Mouse (Mus musculus): ENCODE data around the gene Txlng.
A peak's percentile ranks its signal among the peaks of the same experiment; 100 is the strongest.

Txlng gene

DNA sequence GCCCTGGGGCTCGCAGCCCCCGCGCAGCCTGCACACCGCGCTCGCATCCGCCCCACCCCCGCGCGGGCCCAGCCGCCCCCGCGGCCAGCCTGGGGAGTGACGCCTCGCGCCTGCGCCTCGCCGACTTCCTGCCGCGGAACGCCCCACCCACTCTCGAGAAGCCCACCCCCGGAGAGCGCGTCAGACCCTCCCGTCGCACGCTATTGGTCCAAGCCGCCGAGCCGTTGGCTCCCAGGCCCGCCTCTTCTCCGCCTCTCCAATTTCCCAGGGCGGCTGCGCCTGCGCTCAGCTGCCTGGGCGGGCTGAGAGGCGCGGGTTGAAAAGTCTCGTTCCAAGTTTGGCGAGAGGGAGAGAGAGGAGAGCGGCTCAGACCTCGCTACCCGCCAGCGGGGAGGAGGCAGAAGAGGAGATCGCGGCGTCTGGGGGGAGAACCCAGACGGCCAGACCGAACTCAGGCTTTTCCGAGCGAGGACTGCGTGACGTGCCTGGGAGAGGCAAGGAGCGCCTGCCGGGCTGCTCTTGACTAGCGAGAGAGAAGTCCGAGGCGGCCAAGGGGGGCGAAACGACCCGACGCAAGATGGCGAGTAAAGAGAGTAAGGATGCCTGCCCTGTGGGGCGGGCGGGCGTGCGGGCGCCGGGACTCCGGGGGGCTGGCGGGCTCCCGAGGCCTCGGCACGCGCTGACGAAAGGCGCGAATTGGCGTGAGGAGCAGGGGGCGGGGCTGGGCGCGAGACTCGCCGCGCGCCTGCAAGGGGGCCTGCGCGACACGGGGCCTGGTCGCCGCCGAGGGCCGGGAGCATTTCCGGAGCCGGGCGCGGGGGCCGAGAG, 68.9 kb downstream of the Txlng start, which contains the start of gene Rbbp7:
Rbbp7 (plus strand) TSS at position 288 of the 828 bp plus-strand sequence.
- DNase-seq (ENCODE audit: low read depth, low spot score) = peak; percentile 95

DNA sequence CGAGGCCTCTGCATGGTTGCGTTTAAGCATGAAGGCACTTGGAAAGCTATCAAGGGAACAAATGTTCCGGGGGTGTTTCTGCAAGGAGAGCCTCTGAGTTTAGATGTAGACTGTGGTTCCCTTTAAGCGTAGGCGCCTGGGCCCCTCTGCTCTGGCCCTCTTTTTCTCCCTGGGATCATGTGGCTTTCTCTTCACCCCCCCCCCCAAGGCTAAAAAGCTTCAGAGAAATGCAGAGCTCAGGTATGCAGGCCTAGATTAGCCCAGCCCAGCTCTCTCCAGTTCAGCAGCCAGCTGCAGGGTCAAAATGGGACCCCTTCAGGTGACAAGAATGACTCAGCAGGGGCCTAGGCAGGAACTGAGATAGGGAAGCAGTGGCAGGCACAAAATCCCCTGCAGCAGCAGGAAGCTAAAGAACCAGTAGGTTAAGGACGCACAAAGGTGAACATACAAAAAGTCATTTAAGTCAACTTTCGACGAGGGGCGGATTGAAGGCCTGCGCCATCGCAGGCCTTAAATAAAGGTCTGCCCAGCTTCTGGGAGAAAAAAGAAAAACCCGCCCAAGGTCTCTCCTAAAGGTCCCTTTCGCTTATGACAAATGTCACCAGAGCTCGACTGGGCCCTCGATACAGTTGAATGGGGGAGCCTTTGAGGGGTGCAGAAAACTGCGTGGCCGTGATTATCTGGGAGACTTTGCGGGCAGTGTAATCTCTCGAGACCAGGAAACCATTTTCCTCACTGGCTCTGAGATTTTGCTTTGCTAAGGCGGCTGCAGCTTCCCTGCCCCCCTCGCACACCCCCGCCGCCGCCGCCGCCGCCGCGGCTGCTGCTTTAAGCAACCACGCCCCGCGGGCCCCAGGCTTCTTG, 69.8 kb downstream of the Txlng start:
- DNase-seq (ENCODE audit: low read depth, low spot score) = peak; percentile 72

GRCm38 (mm10) chrX:162756058-162756457, 73.2 kb downstream of the Txlng start:
- DNase-seq (ENCODE audit: low read depth, low spot score) = peak; percentile 87

- no peak for DNase-seq (ENCODE audit: low read depth, low spot score)
Observed at GRCm38 (mm10) chrX:162754314-162754713, 74.9 kb downstream of the Txlng start.

- DNase-seq (ENCODE audit: low read depth, low spot score) = no peak
Observed at GRCm38 (mm10) chrX:162752418-162752817, 76.8 kb downstream of the Txlng start.

DNA sequence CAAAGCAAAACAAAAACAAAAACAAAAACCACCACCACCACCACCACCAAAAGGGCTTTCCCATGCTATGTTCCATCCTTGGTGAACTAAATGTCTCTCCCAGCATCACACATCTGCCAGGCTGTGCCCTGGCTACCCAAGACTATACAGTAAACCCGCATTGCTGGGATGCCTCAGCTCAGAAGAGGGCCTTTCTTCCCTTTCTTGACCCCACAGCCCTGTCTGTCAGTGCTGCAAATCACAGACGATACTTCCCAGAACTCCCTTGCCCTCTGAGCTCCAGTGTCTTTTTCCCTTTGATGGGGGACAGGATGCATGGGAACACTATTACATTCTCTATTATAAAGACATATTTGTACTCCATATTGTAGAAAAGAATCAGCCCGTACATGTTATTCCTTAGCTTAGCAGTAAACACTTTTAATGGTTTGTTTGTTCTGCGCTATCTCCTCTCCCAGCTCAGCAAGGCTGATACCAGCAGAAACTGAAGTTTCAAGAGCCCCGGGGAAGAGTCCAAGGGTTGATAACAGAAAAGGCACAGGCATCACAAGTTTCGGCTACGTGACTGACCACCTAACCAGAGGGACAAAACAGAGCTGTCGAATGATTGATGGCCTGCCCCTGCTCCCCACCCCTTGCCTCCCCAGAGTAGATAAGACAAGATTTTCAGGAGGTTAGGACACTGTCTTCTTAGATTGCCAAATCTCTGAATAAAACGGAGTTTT, 80.4 kb downstream of the Txlng start:
- no peak for DNase-seq (ENCODE audit: low read depth, low spot score)

GRCm38 (mm10) chrX:162736140-162736659, 93.1 kb downstream of the Txlng start:
- DNase-seq (ENCODE audit: low read depth, low spot score) = peak; percentile 53

- DNase-seq (ENCODE audit: low read depth, low spot score) = peak; percentile 63
Observed at GRCm38 (mm10) chrX:162734997-162735929, 94.0 kb downstream of the Txlng start.

GRCm38 (mm10) chrX:162730031-162730430, 99.2 kb downstream of the Txlng start:
- DNase-seq (ENCODE audit: low read depth, low spot score) = no peak

Measured in ZHBTc4 (cell line).